Mouse (Mus musculus) hindbrain, embryonic 13.5 days (tissue): ENCODE measurements around the gene Gpx8. TPM values are rescaled to one million over a fixed set of nuclear protein-coding genes. Genes with fewer than 3 reads are reported as not detected.

Experiments
- microRNA counts: library from miRNA; unstranded; fragments of <30 nt; microRNA quantifications from one replicate; lab custom pipeline; 2016
- microRNA-seq: library from miRNA; unstranded; fragments of <30 nt; microRNA quantifications from one replicate; pipeline ENCODE4, GENCODE M21; 2016
- polyA plus RNA-seq: library from polyadenylated mRNA; unstranded; fragments of >200 nt; fragmentation: Nextera tagmentation; extraction: Ambion mirVana; gene quantifications from 2 replicates; pipeline ENCODE4 v1.2.1, GENCODE M21; 2015

The Gpx8 gene
- polyA plus RNA-seq, 1 experiment from 2014 or later = 78.6 TPM

MicroRNAs within 50 kb of the gene (microRNA counts, 519-probe panel; counts per million panel counts)
- microRNA mmu-miR-449a (lab: Ali Mortazavi, UCI) (3,641 counts per million, percentile 51 among the panel's probes with 10 or more counts), microRNA mmu-miR-449b (lab: Ali Mortazavi, UCI) (51.3 counts per million), microRNA mmu-miR-449c (lab: Ali Mortazavi, UCI) (51.3 counts per million)

Small RNA genes within 50 kb of the gene (microRNA-seq; reads per million reads assigned to microRNA genes)
- gene Mir449a (6,318 reads per million, percentile 93 among the genes with 10 or more reads in this experiment), gene Mir449b (8.8 reads per million, percentile 22 among the genes with 10 or more reads in this experiment), gene Mir449c (7.4 reads per million, percentile 20 among the genes with 10 or more reads in this experiment)

Other genes starting within 250 kb of the Gpx8 start
- 51.7 and 53.3 TPM in 2 replicates for gene Plpp1, start 245.6 kb downstream of the Gpx8 start, polyA plus RNA-seq
- 65.7 and 66.8 TPM in 2 replicates for gene Mtrex, start 119.0 kb downstream of the Gpx8 start, polyA plus RNA-seq
- 38.6 and 39.9 TPM in 2 replicates for gene Dhx29, start 119.0 kb downstream of the Gpx8 start, polyA plus RNA-seq
- gene Ccno, start 58.6 kb downstream of the Gpx8 start, polyA plus RNA-seq = 0.91 and 3.0 TPM in 2 replicates
- 0.60 and 1.6 TPM in 2 replicates for gene Mcidas, start 52.6 kb downstream of the Gpx8 start, polyA plus RNA-seq
- gene Cdc20b, start 11.3 kb downstream of the Gpx8 start, polyA plus RNA-seq = 0.35 and 0.86 TPM in 2 replicates
- gene Gzma, start 54.6 kb upstream of the Gpx8 start, polyA plus RNA-seq = not detected in 2 replicates
- 1.5 and 1.8 TPM in 2 replicates for gene Esm1, start 163.2 kb upstream of the Gpx8 start, polyA plus RNA-seq
- gene Gzmk, start 179.5 kb upstream of the Gpx8 start, polyA plus RNA-seq = not detected in 2 replicates
- gene BC067074, start 246.7 kb upstream of the Gpx8 start, polyA plus RNA-seq = 0.92 and 0.96 TPM in 2 replicates